Mouse (Mus musculus) ES-E14 (cell line): ENCODE results near the gene Farsa. TPM values are rescaled to one million over a fixed set of nuclear protein-coding genes. Genes with fewer than 3 reads are reported as not detected.

ENCODE experiments used
- DNase-seq: peaks from one replicate; pipeline ENCODE4 v3.0.0-alpha.2; 2013; ENCODE audit warnings: low read depth, low spot score
- H3K27ac ChIP-seq: 2 replicates; pipeline ENCODE4 v1.5.1; 2012; ENCODE audit warnings: low read depth, mild to moderate bottlenecking, low read length, moderate library complexity, mixed read lengths; ENCODE audit not compliant: poor library complexity, insufficient read depth, severe bottlenecking
- H3K36me3 ChIP-seq: 2 replicates; pipeline ENCODE4 v1.6.1; 2012; ENCODE audit warnings: mild to moderate bottlenecking, low read length, moderate library complexity, mixed read lengths; ENCODE audit not compliant: control insufficient read depth, poor library complexity, insufficient read depth, severe bottlenecking
- H3K4me1 ChIP-seq, 2 experiments: fragments of 150-350 bp in 1 of 2; sonication (generic) in 1 of 2; 2 replicates each; pipeline ENCODE4 v1.6.1; 2012; ENCODE audit warnings: low read length in 2 of 2, mild to moderate bottlenecking in 1 of 2, mixed read lengths in 1 of 2; ENCODE audit not compliant: control insufficient read depth in 2 of 2, insufficient read depth in 2 of 2, poor library complexity in 1 of 2
- H3K4me3 ChIP-seq, 2 experiments: fragments of 150-350 bp in 1 of 2; sonication (generic) in 1 of 2; 2 replicates each; pipeline ENCODE4 v1.5.1; 2012; ENCODE audit warnings: low read length in 2 of 2, low read depth in 1 of 2, mild to moderate bottlenecking in 1 of 2, mixed read lengths in 1 of 2; ENCODE audit not compliant: insufficient read depth in 1 of 2, poor library complexity in 1 of 2, severe bottlenecking in 1 of 2
- H3K9ac ChIP-seq: 2 replicates; pipeline ENCODE4 v1.6.1; 2012; ENCODE audit warnings: low read depth, mild to moderate bottlenecking, low read length, mixed read lengths; ENCODE audit not compliant: poor library complexity, insufficient read depth, severe bottlenecking
- H3K9me3 ChIP-seq: fragments of 150-350 bp; sonication (generic); 2 replicates; pipeline ENCODE4 v1.6.1; 2012; ENCODE audit warnings: low read depth, mild to moderate bottlenecking, low read length; ENCODE audit not compliant: control insufficient read depth, insufficient read depth
- CHD2 ChIP-seq: IDR thresholded peaks from 2 replicates; pipeline ENCODE4 v1.6.1; 2014; ENCODE audit warnings: mild to moderate bottlenecking, low read depth, low read length, inconsistent platforms
- HCFC1 ChIP-seq: IDR thresholded peaks from 2 replicates; pipeline ENCODE4 v1.6.1; 2012; ENCODE audit warnings: low read length, inconsistent platforms, borderline replicate concordance; ENCODE audit not compliant: insufficient read depth
- MAFK ChIP-seq: IDR thresholded peaks from 2 replicates; pipeline ENCODE4 v1.6.1; 2014; ENCODE audit warnings: mild to moderate bottlenecking, low read depth, low read length, inconsistent platforms; ENCODE audit not compliant: insufficient read depth
- ZC3H11A ChIP-seq: IDR thresholded peaks from 2 replicates; pipeline ENCODE4 v1.6.1; 2012; ENCODE audit warnings: low read depth, mild to moderate bottlenecking, inconsistent platforms, low read length, borderline replicate concordance
- ZNF384 ChIP-seq: IDR thresholded peaks from 2 replicates; pipeline ENCODE4 v1.6.1; 2012; ENCODE audit warnings: low read depth, low read length, inconsistent platforms
- in situ Hi-C, 2 experiments: fragments of 600-800 bp; cut with MboI; formaldehyde crosslinking; loops; one replicate each; pipeline ENCODE4 v1.15.1; 2025; ENCODE audit warnings: low sequenced_read_pairs in 2 of 2, inconsistent platforms in 1 of 2; ENCODE audit not compliant: unreplicated experiment in 2 of 2
- total RNA-seq: library from RNA; depleted of rRNA; stranded (reverse); fragments of 300-350 nt; gene quantifications from 2 replicates; pipeline ENCODE4 v1.2.3, GENCODE M21; 2012

Gene Farsa
- total RNA-seq, 1 experiment, result 123 TPM

DNA sequence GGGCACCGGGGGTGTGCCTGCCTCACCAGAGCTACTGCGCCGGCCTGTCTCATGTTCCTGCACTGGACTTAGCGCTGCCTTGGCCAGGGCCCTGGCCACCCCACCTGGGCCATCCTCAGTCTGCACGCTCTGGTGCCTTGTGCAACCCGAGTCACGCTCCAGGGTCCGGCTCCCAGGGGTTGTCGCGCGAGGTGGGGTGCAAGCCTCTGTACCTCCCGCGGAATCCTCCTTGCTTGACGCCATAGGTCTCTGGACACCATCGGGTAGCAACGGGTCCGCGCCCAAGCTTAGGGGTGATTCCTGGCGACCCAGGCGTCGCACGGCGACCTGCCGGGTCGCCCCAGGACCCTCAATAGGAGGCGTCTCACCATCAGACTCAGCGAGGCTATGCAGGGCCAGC, 55.6 kb downstream of the Farsa start:
- Histone ChIP-seq H3K4me1 (peaks cover 0 to 20% of the 10 kb centered on the region in 2 experiments; a peak in 2 of 4 replicates), H3K4me3 (peak overlapping the region; percentile 67 to 86), H3K27ac (no peak overlapping the region), H3K36me3 (peaks cover 18% of the 10 kb centered on the region), H3K9ac (peak overlapping the region; percentile 87), H3K9me3 (no peaks in the 10 kb centered on the region)
- no peak for DNase-seq
- in situ Hi-C loops, result no loop called here
- TF ChIP-seq HCFC1, result no peak
- no peak for TF ChIP-seq MAFK
- TF ChIP-seq CHD2, result no peak
- TF ChIP-seq ZNF384, result no peak

DNA sequence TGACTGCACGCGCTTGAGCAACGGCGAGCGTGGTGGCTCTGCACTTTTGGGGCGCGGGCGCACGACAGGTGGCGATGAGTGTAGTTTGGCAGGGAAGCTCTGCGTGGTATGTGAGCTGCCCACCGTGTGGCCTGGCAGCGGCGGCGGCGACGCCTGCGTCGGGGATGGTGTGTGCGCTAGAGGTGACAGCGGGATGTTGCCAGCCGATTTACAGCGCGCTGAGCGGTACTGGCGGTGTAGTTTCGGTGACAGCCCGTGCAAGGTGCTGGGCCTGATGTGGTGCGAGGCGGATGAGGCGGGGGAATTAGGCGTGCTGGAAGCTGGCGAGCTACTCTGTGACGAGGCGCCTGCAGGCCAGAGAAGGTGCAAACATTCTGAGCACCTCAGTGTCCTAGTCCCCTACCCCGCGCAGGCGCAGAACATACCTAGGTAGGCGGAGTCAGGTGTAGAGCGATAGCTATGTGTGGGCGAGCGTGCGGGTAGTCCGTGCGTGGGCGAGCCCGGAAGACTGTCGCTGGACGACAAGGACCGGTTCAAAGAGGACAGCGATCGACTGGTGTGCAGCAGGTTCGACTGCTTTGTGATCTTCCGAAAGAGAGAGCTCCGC, 56.2 kb downstream of the Farsa start:
- in situ Hi-C loops, result no loop called here
- DNase-seq, result peak; percentile 90
- no peaks in the 10 kb centered on the region for H3K9me3 ChIP-seq
- TF ChIP-seq ZNF384 (no peak), HCFC1 (no peak), ZC3H11A (no peak), MAFK (no peak), CHD2 (no peak)
- H3K27ac ChIP-seq, result peak overlapping the region; percentile 73
- peaks cover 20% of the 10 kb centered on the region for H3K36me3 ChIP-seq
- peak overlapping the region; percentile 67 to 86 for H3K4me3 ChIP-seq
- peak overlapping the region; percentile 87 for H3K9ac ChIP-seq
- peaks cover 0 to 23% of the 10 kb centered on the region in 2 experiments; a peak in 2 of 4 replicates for H3K4me1 ChIP-seq

DNA sequence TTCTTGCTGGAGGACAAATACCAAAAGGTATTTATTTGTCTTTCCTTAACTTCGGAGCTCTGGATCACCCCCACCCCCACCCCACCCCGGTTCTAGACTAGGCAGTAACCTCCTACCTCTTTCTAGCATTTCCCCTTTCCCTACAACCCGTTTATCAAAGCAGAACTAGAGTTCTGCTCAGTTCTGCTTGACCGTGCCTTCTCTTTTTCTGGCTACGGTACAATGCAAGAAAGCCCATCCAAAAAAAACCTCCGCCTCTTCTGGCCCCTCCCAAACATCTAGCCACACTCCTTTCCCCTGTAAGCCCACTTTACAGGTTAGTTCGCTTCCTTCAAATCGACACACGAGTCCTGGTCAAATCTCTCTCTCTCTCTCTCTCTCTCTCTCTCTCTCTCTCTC, 56.7 kb downstream of the Farsa start:
- Histone ChIP-seq H3K9ac (peak overlapping the region; percentile 87), H3K27ac (peak overlapping the region; percentile 73), H3K4me1 (peaks cover 3 to 27% of the 10 kb centered on the region in 2 experiments; a peak in 3 of 4 replicates), H3K4me3 (peak overlapping the region; percentile 67 to 86), H3K36me3 (peaks cover 20% of the 10 kb centered on the region), H3K9me3 (no peaks in the 10 kb centered on the region)
- in situ Hi-C loops, result no loop called here
- no peak for DNase-seq
- TF ChIP-seq CHD2, result no peak
- TF ChIP-seq HCFC1, result no peak
- TF ChIP-seq MAFK, result no peak
- TF ChIP-seq ZNF384, result no peak
- no peak for TF ChIP-seq ZC3H11A

DNA sequence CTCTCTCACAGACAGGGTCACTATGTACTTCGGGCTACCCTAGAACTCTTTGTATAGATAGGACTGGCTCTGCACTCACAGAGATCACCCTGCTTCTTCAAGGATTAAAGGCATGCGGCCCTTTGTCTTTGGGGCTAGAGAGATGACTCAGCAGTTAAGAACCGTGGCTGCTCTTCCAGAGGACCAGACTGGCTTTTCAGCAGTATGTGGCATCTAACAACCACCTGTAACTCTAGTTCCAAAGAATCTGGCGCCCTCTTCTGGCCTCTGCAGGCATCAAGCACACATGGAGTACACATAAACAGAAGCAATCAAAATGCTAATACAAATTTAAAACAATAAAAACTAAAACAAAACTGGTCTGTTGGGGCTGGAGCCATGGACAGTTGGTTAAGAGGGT, 57.2 kb downstream of the Farsa start:
- DNase-seq, result peak; percentile 89
- in situ Hi-C loops, result no loop called here
- Histone ChIP-seq H3K9ac (peak overlapping the region; percentile 87), H3K27ac (peak overlapping the region; percentile 73; the same call in 1 of the 2 replicates), H3K4me1 (peaks cover 3 to 27% of the 10 kb centered on the region in 2 experiments; a peak in 3 of 4 replicates), H3K36me3 (peaks cover 20% of the 10 kb centered on the region), H3K4me3 (peak overlapping the region; percentile 67 to 86), H3K9me3 (no peaks in the 10 kb centered on the region)
- no peak for TF ChIP-seq ZNF384
- TF ChIP-seq MAFK, result peak; percentile 99
- peak; percentile 18; the same call in 1 of the 2 replicates for TF ChIP-seq HCFC1
- 0 out of 2 replicates have a peak, but pooled peaks have one; percentile 17 for TF ChIP-seq CHD2
- TF ChIP-seq ZC3H11A, result no peak
